Mouse (Mus musculus) midbrain, embryonic 15.5 days (tissue): ENCODE data around the gene Gm11627. TPM values are rescaled to one million over a fixed set of nuclear protein-coding genes. Genes with fewer than 3 reads are reported as not detected.
A peak's percentile ranks its signal among the peaks of the same experiment; 100 is the strongest.

Source experiments
- ATAC-seq: fragments of 200-750 bp; cut with Nextera tagmentation; replicated peaks from 2 replicates; pipeline ENCODE4 v1.8.0; 2017; ENCODE audit warnings: moderate TSS enrichment
- H3K27ac ChIP-seq: fragments of 300-500 bp; sonication (generic); 2 replicates; pipeline ENCODE4 v1.5.1; 2015; ENCODE audit warnings: mild to moderate bottlenecking, inconsistent platforms
- H3K27me3 ChIP-seq: fragments of 300-500 bp; sonication (generic); replicated peaks from 2 replicates; pipeline ENCODE4 v1.6.1; 2015; ENCODE audit warnings: inconsistent platforms
- H3K36me3 ChIP-seq: fragments of 300-500 bp; sonication (generic); replicated peaks from 2 replicates; pipeline ENCODE4 v1.6.1; 2015; ENCODE audit warnings: inconsistent platforms
- H3K4me1 ChIP-seq: fragments of 300-500 bp; sonication (generic); 2 replicates; pipeline ENCODE4 v1.6.1; 2015; ENCODE audit warnings: inconsistent platforms
- H3K4me2 ChIP-seq: fragments of 300-500 bp; sonication (generic); 2 replicates; pipeline ENCODE4 v1.6.1; 2015; ENCODE audit warnings: inconsistent platforms, mild to moderate bottlenecking, moderate library complexity
- H3K4me3 ChIP-seq: fragments of 300-500 bp; sonication (generic); 2 replicates; pipeline ENCODE4 v1.5.1; 2015; ENCODE audit warnings: mild to moderate bottlenecking, inconsistent platforms
- H3K9ac ChIP-seq: fragments of 300-500 bp; sonication (generic); 2 replicates; pipeline ENCODE4 v1.6.1; 2015; ENCODE audit warnings: mild to moderate bottlenecking, inconsistent platforms
- H3K9me3 ChIP-seq: fragments of 300-500 bp; sonication (generic); 2 replicates; pipeline ENCODE4 v1.6.1; 2016; ENCODE audit warnings: inconsistent platforms
- WGBS: fragments of 180-500 bp; shearing (Covaris S2); methylation state at CpG from one replicate; pipeline ENCODE4 v1.1.7; 2015; ENCODE audit warnings: mixed read lengths; 5-methylcytosine and 5-hydroxymethylcytosine counted together
- polyA plus RNA-seq: library from polyadenylated mRNA; unstranded; fragments of >200 nt; fragmentation: Nextera tagmentation; extraction: Ambion mirVana; gene quantifications from 2 replicates; pipeline ENCODE4 v1.2.1, GENCODE M21; 2015

The Gm11627 gene
- polyA plus RNA-seq, result 1.9 and 3.4 TPM in 2 replicates

GRCm38 (mm10) chr11:102579165-102580033 is at the start of gene Gm11627:
Gm11627 (minus strand) TSS chr11:102579461.
- 5% methylated on average over 22 of the region's 23 CpGs for WGBS
- H3K36me3 ChIP-seq, result no peaks in the 10 kb centered on the region
- H3K4me3 ChIP-seq, result peak within 1 kb of the TSS; percentile 8; the same call in 1 of the 2 replicates

GRCm38 (mm10) chr11:102628529-102628928 is 49.3 kb upstream of the Gm11627 start:
- H3K9me3 ChIP-seq, result no peaks in the 10 kb centered on the region
- no peaks in the 10 kb centered on the region for H3K36me3 ChIP-seq
- H3K27me3 ChIP-seq, result no peaks in the 10 kb centered on the region
- no peak overlapping the region for H3K4me3 ChIP-seq
- H3K27ac ChIP-seq, result no peak overlapping the region
- no peak for ATAC-seq
- H3K4me2 ChIP-seq, result no peak overlapping the region
- whole genome bisulfite sequencing, result 39% methylated on average over 9 of the region's 9 CpGs
- peaks cover 26% of the 10 kb centered on the region for H3K4me1 ChIP-seq
- H3K9ac ChIP-seq, result no peak overlapping the region

More at GRCm38 (mm10) chr11:102579165-102580033, at the start of gene Gm11627:
- H3K4me2 ChIP-seq, result peak within 1 kb of the TSS; percentile 40
- H3K9ac ChIP-seq, result 0 out of 2 replicates have a peak within 1 kb of the TSS, but pooled peaks have one; percentile 7
- ATAC-seq, result peak; percentile 82
- H3K9me3 ChIP-seq, result no peaks in the 10 kb centered on the region
- H3K27ac ChIP-seq, result peak within 1 kb of the TSS; percentile 67
- H3K4me1 ChIP-seq, result peaks cover 27% of the 10 kb centered on the region
- no peaks in the 10 kb centered on the region; the same call in 1 of the 2 replicates for H3K27me3 ChIP-seq

- no peaks in the 10 kb centered on the region for H3K27me3 ChIP-seq
- no peak overlapping the region for H3K4me2 ChIP-seq
- no peak overlapping the region for H3K9ac ChIP-seq
- WGBS, result 85% methylated on average over 9 of the region's 9 CpGs
- no peak overlapping the region for H3K4me3 ChIP-seq
- H3K9me3 ChIP-seq, result no peaks in the 10 kb centered on the region
- H3K27ac ChIP-seq, result no peak overlapping the region
- no peaks in the 10 kb centered on the region for H3K36me3 ChIP-seq
- H3K4me1 ChIP-seq, result peaks cover 20% of the 10 kb centered on the region
- ATAC-seq, result no peak
Measured at GRCm38 (mm10) chr11:102627171-102627931, 48.1 kb upstream of the Gm11627 start.

GRCm38 (mm10) chr11:102624888-102625407 is 45.7 kb upstream of the Gm11627 start:
- H3K9ac ChIP-seq, result no peak overlapping the region
- WGBS, result 21% methylated on average over 14 of the region's 14 CpGs

GRCm38 (mm10) chr11:102623876-102624789 is 44.9 kb upstream of the Gm11627 start:
- 8% methylated on average over 17 of the region's 17 CpGs for WGBS

More at GRCm38 (mm10) chr11:102624888-102625407, 45.7 kb upstream of the Gm11627 start:
- Histone ChIP-seq H3K9me3 (no peaks in the 10 kb centered on the region), H3K4me2 (peak overlapping the region; percentile 39), H3K4me3 (peak overlapping the region; percentile 4; the same call in 1 of the 2 replicates), H3K36me3 (no peaks in the 10 kb centered on the region), H3K27me3 (no peaks in the 10 kb centered on the region), H3K27ac (peak overlapping the region; percentile 69), H3K4me1 (peaks cover 20% of the 10 kb centered on the region)
- peak; percentile 63; the same call in 1 of the 2 replicates for ATAC-seq

GRCm38 (mm10) chr11:102619449-102619848 is 40.2 kb upstream of the Gm11627 start:
- no peak for ATAC-seq
- H3K4me2 ChIP-seq, result no peak overlapping the region
- 63% methylated on average over 2 of the region's 2 CpGs for WGBS
- no peaks in the 10 kb centered on the region for H3K36me3 ChIP-seq
- H3K4me3 ChIP-seq, result no peak overlapping the region
- no peak overlapping the region for H3K9ac ChIP-seq
- no peak overlapping the region for H3K27ac ChIP-seq
- H3K9me3 ChIP-seq, result no peaks in the 10 kb centered on the region
- H3K4me1 ChIP-seq, result peaks cover 9% of the 10 kb centered on the region
- H3K27me3 ChIP-seq, result no peaks in the 10 kb centered on the region

More at GRCm38 (mm10) chr11:102623876-102624789, 44.9 kb upstream of the Gm11627 start:
- H3K9me3 ChIP-seq, result no peaks in the 10 kb centered on the region
- no peak for ATAC-seq
- H3K9ac ChIP-seq, result no peak overlapping the region
- no peaks in the 10 kb centered on the region for H3K27me3 ChIP-seq
- peak overlapping the region; percentile 69 for H3K27ac ChIP-seq
- H3K4me1 ChIP-seq, result peaks cover 20% of the 10 kb centered on the region
- H3K4me2 ChIP-seq, result no peak overlapping the region; the same call in 1 of the 2 replicates
- H3K36me3 ChIP-seq, result no peaks in the 10 kb centered on the region
- no peak overlapping the region for H3K4me3 ChIP-seq

- Histone ChIP-seq H3K27me3 (no peaks in the 10 kb centered on the region; the same call in 1 of the 2 replicates), H3K4me2 (no peak overlapping the region), H3K4me3 (no peak overlapping the region), H3K36me3 (no peaks in the 10 kb centered on the region), H3K9me3 (no peaks in the 10 kb centered on the region), H3K4me1 (peaks cover 23% of the 10 kb centered on the region), H3K9ac (no peak overlapping the region), H3K27ac (no peak overlapping the region)
- no peak for ATAC-seq
- WGBS, result 11% methylated on average over 6 of the region's 6 CpGs
Measured at GRCm38 (mm10) chr11:102611317-102611705, 32.0 kb upstream of the Gm11627 start.

- peaks cover 28% of the 10 kb centered on the region for H3K4me1 ChIP-seq
- no peak overlapping the region for H3K4me3 ChIP-seq
- no peak overlapping the region for H3K27ac ChIP-seq
- no peak for ATAC-seq
- no peaks in the 10 kb centered on the region for H3K36me3 ChIP-seq
- H3K9ac ChIP-seq, result no peak overlapping the region
- 11% methylated on average over 9 of the region's 9 CpGs for WGBS
- peaks cover 5% of the 10 kb centered on the region; the same call in 1 of the 2 replicates for H3K27me3 ChIP-seq
- H3K9me3 ChIP-seq, result no peaks in the 10 kb centered on the region
- H3K4me2 ChIP-seq, result no peak overlapping the region
Measured at GRCm38 (mm10) chr11:102610675-102611316, 31.5 kb upstream of the Gm11627 start.

GRCm38 (mm10) chr11:102610260-102610659 is 31.0 kb upstream of the Gm11627 start:
- H3K4me1 ChIP-seq, result peaks cover 33% of the 10 kb centered on the region
- no peaks in the 10 kb centered on the region for H3K9me3 ChIP-seq
- H3K4me3 ChIP-seq, result no peak overlapping the region
- no peak overlapping the region for H3K4me2 ChIP-seq
- WGBS, result 14% methylated on average over 4 of the region's 4 CpGs
- no peak overlapping the region for H3K27ac ChIP-seq
- peaks cover 7% of the 10 kb centered on the region; the same call in 1 of the 2 replicates for H3K27me3 ChIP-seq
- H3K36me3 ChIP-seq, result no peaks in the 10 kb centered on the region
- no peak for ATAC-seq
- no peak overlapping the region for H3K9ac ChIP-seq

GRCm38 (mm10) chr11:102609483-102609882 is 30.2 kb upstream of the Gm11627 start:
- H3K36me3 ChIP-seq, result no peaks in the 10 kb centered on the region
- no peak overlapping the region for H3K27ac ChIP-seq
- H3K27me3 ChIP-seq, result peaks cover 7% of the 10 kb centered on the region; the same call in 1 of the 2 replicates
- 50% methylated on average over 8 of the region's 8 CpGs for WGBS
- peaks cover 41% of the 10 kb centered on the region for H3K4me1 ChIP-seq
- H3K4me2 ChIP-seq, result no peak overlapping the region
- no peak overlapping the region for H3K9ac ChIP-seq
- no peaks in the 10 kb centered on the region for H3K9me3 ChIP-seq
- no peak overlapping the region for H3K4me3 ChIP-seq
- ATAC-seq, result no peak

- Histone ChIP-seq H3K27me3 (peaks cover 7% of the 10 kb centered on the region; the same call in 1 of the 2 replicates), H3K4me3 (no peak overlapping the region), H3K27ac (no peak overlapping the region), H3K36me3 (no peaks in the 10 kb centered on the region), H3K4me1 (peaks cover 43% of the 10 kb centered on the region), H3K9me3 (no peaks in the 10 kb centered on the region), H3K4me2 (peak overlapping the region; percentile 97; the same call in 1 of the 2 replicates), H3K9ac (no peak overlapping the region)
- 20% methylated on average over 4 of the region's 4 CpGs for WGBS
- ATAC-seq, result no peak
Measured at GRCm38 (mm10) chr11:102608691-102609090, 29.4 kb upstream of the Gm11627 start.
